Mouse (Mus musculus): Measurements from ENCODE around the gene Fblim1. TPM values are rescaled to one million over a fixed set of nuclear protein-coding genes. Genes with fewer than 3 reads are reported as not detected.

Fblim1 gene
- polyA plus RNA-seq, 1 experiment from 2014 or later: 29.1 TPM

DNA sequence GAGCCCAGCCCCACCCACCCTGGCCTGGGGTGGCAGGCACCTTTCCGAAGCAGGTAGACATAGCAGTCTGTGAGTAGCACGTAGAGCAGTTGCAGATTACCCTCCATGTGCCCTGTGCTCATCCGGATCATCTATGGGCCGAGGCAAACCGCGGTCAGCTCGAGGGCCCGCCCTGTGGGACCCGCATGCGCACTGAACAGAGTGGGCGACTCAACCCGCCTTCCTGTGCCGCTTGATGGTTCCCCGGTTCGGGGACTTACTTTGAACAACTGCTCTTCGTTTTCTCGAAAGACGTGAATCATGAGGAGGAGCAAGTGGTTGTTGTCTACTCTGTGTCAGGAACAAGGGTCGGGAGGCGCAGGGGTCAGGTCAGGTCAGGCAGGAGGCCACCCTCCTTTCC, 25.4 kb upstream of the Fblim1 start:
- no peak overlapping the region for H3K9ac ChIP-seq (replicated peaks; ENCODE audit: low read depth, low read length)
- H3K4me3 ChIP-seq (ENCODE audit: low read depth, low read length): no peak overlapping the region
- no peaks in the 10 kb centered on the region for H3K4me1 ChIP-seq (ENCODE audit: control insufficient read depth, insufficient read depth, low read length)
- H3K9me3 ChIP-seq (ENCODE audit: control insufficient read depth, low read length): no peaks in the 10 kb centered on the region
- no peaks in the 10 kb centered on the region for H3K27me3 ChIP-seq (ENCODE audit: control insufficient read depth, insufficient read depth, low read length)
- H3K4me2 ChIP-seq (ENCODE audit: low read depth, low read length): no peak overlapping the region
- peaks cover 64% of the 10 kb centered on the region for H3K36me3 ChIP-seq (ENCODE audit: control insufficient read depth, insufficient read depth, low read length)
- no peak for ATAC-seq (ENCODE audit: low read depth)
- H3K27ac ChIP-seq (ENCODE audit: low read depth, low read length): no peak overlapping the region
- WGBS: 97% methylated on average over 20 of the region's 20 CpGs

DNA sequence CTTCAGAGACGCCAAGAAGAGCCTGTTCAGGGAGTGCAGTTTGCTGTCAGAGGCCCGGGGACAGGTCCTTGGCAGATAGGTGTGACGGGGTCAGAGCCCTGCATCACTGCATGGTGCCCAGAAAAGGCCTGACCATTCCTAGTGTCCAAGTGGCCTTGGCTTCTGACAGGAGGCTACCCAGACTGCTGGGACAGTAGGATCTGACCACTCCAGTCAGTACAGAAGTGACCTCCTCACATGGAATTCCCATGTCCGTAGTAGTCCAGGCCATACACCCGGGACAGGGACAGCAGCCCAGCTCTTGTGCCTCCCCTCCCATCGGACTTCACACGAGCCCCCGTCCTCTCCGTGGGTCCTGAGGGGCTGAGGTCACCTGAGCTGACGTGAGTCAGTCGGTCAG, 24.1 kb upstream of the Fblim1 start:
- ATAC-seq (ENCODE audit: low read depth): no peak
- WGBS: 97% methylated on average over 11 of the region's 11 CpGs

GRCm38 (mm10) chr4:141628661-141629060, 22.8 kb upstream of the Fblim1 start:
- Histone ChIP-seq H3K9me3 (ENCODE audit: control insufficient read depth, low read length) (no peaks in the 10 kb centered on the region), H3K4me2 (ENCODE audit: low read depth, low read length) (no peak overlapping the region), H3K4me3 (ENCODE audit: low read depth, low read length) (no peak overlapping the region), H3K9ac (replicated peaks; ENCODE audit: low read depth, low read length) (no peak overlapping the region), H3K4me1 (ENCODE audit: control insufficient read depth, insufficient read depth, low read length) (no peaks in the 10 kb centered on the region), H3K27me3 (ENCODE audit: control insufficient read depth, insufficient read depth, low read length) (no peaks in the 10 kb centered on the region), H3K27ac (ENCODE audit: low read depth, low read length) (no peak overlapping the region), H3K36me3 (ENCODE audit: control insufficient read depth, insufficient read depth, low read length) (peaks cover 59% of the 10 kb centered on the region)
- no peak for ATAC-seq (ENCODE audit: low read depth)
- WGBS: 80% methylated on average over 14 of the region's 14 CpGs

More for the DNA sequence above, 24.1 kb upstream of the Fblim1 start:
- Histone ChIP-seq H3K4me3 (ENCODE audit: low read depth, low read length) (no peak overlapping the region), H3K9me3 (ENCODE audit: control insufficient read depth, low read length) (no peaks in the 10 kb centered on the region), H3K4me1 (ENCODE audit: control insufficient read depth, insufficient read depth, low read length) (no peaks in the 10 kb centered on the region), H3K27ac (ENCODE audit: low read depth, low read length) (no peak overlapping the region), H3K27me3 (ENCODE audit: control insufficient read depth, insufficient read depth, low read length) (no peaks in the 10 kb centered on the region), H3K36me3 (ENCODE audit: control insufficient read depth, insufficient read depth, low read length) (peaks cover 66% of the 10 kb centered on the region), H3K4me2 (ENCODE audit: low read depth, low read length) (no peak overlapping the region), H3K9ac (replicated peaks; ENCODE audit: low read depth, low read length) (no peak overlapping the region)

DNA sequence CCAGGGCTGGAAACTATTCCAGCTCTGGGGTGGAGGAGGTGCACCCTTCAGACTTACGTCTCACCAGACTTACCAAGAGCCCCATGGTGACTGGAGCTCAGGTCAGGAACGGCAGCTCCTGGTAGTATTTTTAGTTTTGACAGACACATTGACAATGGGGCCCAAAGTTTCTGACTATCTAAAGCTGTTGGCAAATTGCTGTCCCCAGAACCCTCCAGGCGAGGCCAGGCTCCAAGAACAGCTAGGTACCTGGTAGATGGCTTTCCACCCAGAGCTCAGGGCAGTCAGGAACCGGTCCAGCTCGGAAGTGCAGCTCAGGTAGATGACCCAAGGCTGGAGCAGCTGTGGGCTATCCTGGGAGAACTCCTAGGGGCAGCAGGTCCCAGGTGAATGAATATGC, 21.6 kb upstream of the Fblim1 start:
- H3K27me3 ChIP-seq (ENCODE audit: control insufficient read depth, insufficient read depth, low read length): no peaks in the 10 kb centered on the region
- 92% methylated on average over 5 of the region's 5 CpGs for WGBS

GRCm38 (mm10) chr4:141625774-141626550, 20.1 kb upstream of the Fblim1 start:
- Histone ChIP-seq H3K4me2 (ENCODE audit: low read depth, low read length) (no peak overlapping the region), H3K4me3 (ENCODE audit: low read depth, low read length) (no peak overlapping the region), H3K36me3 (ENCODE audit: control insufficient read depth, insufficient read depth, low read length) (peaks cover 41% of the 10 kb centered on the region), H3K4me1 (ENCODE audit: control insufficient read depth, insufficient read depth, low read length) (no peaks in the 10 kb centered on the region), H3K9me3 (ENCODE audit: control insufficient read depth, low read length) (no peaks in the 10 kb centered on the region), H3K9ac (replicated peaks; ENCODE audit: low read depth, low read length) (no peak overlapping the region), H3K27ac (ENCODE audit: low read depth, low read length) (no peak overlapping the region), H3K27me3 (ENCODE audit: control insufficient read depth, insufficient read depth, low read length) (no peaks in the 10 kb centered on the region)
- ATAC-seq (ENCODE audit: low read depth): no peak
- 94% methylated on average over 16 of the region's 16 CpGs for WGBS

More for the DNA sequence above, 21.6 kb upstream of the Fblim1 start:
- Histone ChIP-seq H3K9ac (replicated peaks; ENCODE audit: low read depth, low read length) (no peak overlapping the region), H3K36me3 (ENCODE audit: control insufficient read depth, insufficient read depth, low read length) (peaks cover 56% of the 10 kb centered on the region), H3K4me1 (ENCODE audit: control insufficient read depth, insufficient read depth, low read length) (no peaks in the 10 kb centered on the region), H3K4me3 (ENCODE audit: low read depth, low read length) (no peak overlapping the region), H3K27ac (ENCODE audit: low read depth, low read length) (no peak overlapping the region), H3K4me2 (ENCODE audit: low read depth, low read length) (no peak overlapping the region), H3K9me3 (ENCODE audit: control insufficient read depth, low read length) (no peaks in the 10 kb centered on the region)
- ATAC-seq (ENCODE audit: low read depth): no peak

GRCm38 (mm10) chr4:141624983-141625773, 19.3 kb upstream of the Fblim1 start:
- H3K4me2 ChIP-seq (ENCODE audit: low read depth, low read length): no peak overlapping the region
- WGBS: 80% methylated on average over 19 of the region's 19 CpGs

DNA sequence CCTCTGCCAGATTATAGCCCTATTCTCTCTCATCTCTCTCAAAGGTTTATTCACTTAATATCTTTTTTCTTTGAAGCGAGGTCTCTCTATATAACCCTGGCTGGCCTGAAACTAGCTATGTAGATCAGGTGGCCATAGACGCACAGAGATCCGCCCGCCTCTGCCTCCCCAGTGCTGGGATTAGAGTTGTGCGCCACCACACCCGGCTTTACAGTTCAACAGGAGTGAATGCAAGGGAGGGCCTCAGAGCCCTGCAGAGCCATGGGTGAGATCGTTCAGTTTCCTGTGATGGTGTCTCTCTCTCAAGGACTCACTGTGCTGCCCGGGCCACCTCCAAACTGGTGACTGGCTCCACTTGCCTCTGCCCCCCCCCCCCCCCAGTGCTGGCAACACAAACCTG, 18.2 kb upstream of the Fblim1 start:
- H3K9me3 ChIP-seq (ENCODE audit: control insufficient read depth, low read length): no peaks in the 10 kb centered on the region
- 98% methylated on average over 8 of the region's 8 CpGs for WGBS
- ATAC-seq (ENCODE audit: low read depth): no peak
- no peak overlapping the region for H3K27ac ChIP-seq (ENCODE audit: low read depth, low read length)
- no peak overlapping the region for H3K9ac ChIP-seq (replicated peaks; ENCODE audit: low read depth, low read length)
- H3K4me3 ChIP-seq (ENCODE audit: low read depth, low read length): no peak overlapping the region
- no peaks in the 10 kb centered on the region for H3K4me1 ChIP-seq (ENCODE audit: control insufficient read depth, insufficient read depth, low read length)
- H3K27me3 ChIP-seq (ENCODE audit: control insufficient read depth, insufficient read depth, low read length): no peaks in the 10 kb centered on the region
- no peak overlapping the region for H3K4me2 ChIP-seq (ENCODE audit: low read depth, low read length)
- peaks cover 26% of the 10 kb centered on the region for H3K36me3 ChIP-seq (ENCODE audit: control insufficient read depth, insufficient read depth, low read length)

More at GRCm38 (mm10) chr4:141624983-141625773, 19.3 kb upstream of the Fblim1 start:
- no peak overlapping the region for H3K27ac ChIP-seq (ENCODE audit: low read depth, low read length)
- H3K9ac ChIP-seq (replicated peaks; ENCODE audit: low read depth, low read length): no peak overlapping the region
- ATAC-seq (ENCODE audit: low read depth): no peak
- H3K27me3 ChIP-seq (ENCODE audit: control insufficient read depth, insufficient read depth, low read length): no peaks in the 10 kb centered on the region
- H3K4me1 ChIP-seq (ENCODE audit: control insufficient read depth, insufficient read depth, low read length): no peaks in the 10 kb centered on the region
- H3K36me3 ChIP-seq (ENCODE audit: control insufficient read depth, insufficient read depth, low read length): peaks cover 36% of the 10 kb centered on the region
- H3K4me3 ChIP-seq (ENCODE audit: low read depth, low read length): no peak overlapping the region
- H3K9me3 ChIP-seq (ENCODE audit: control insufficient read depth, low read length): no peaks in the 10 kb centered on the region

GRCm38 (mm10) chr4:141623666-141624065, 17.8 kb upstream of the Fblim1 start, which contains the start of gene Slc25a34:
Gene Slc25a34 (minus strand): TSS chr4:141623821.
- H3K4me1 ChIP-seq (ENCODE audit: control insufficient read depth, insufficient read depth, low read length): no peaks in the 10 kb centered on the region
- H3K4me2 ChIP-seq (ENCODE audit: low read depth, low read length): no peak within 1 kb of the TSS
- ATAC-seq (ENCODE audit: low read depth): no peak
- 73% methylated on average over 1 of the region's 1 CpGs for WGBS
- no peaks in the 10 kb centered on the region for H3K27me3 ChIP-seq (ENCODE audit: control insufficient read depth, insufficient read depth, low read length)
- H3K9me3 ChIP-seq (ENCODE audit: control insufficient read depth, low read length): no peaks in the 10 kb centered on the region
- H3K36me3 ChIP-seq (ENCODE audit: control insufficient read depth, insufficient read depth, low read length): peaks cover 21% of the 10 kb centered on the region
- no peak within 1 kb of the TSS for H3K9ac ChIP-seq (replicated peaks; ENCODE audit: low read depth, low read length)
- H3K27ac ChIP-seq (ENCODE audit: low read depth, low read length): no peak within 1 kb of the TSS
- no peak within 1 kb of the TSS for H3K4me3 ChIP-seq (ENCODE audit: low read depth, low read length)

DNA sequence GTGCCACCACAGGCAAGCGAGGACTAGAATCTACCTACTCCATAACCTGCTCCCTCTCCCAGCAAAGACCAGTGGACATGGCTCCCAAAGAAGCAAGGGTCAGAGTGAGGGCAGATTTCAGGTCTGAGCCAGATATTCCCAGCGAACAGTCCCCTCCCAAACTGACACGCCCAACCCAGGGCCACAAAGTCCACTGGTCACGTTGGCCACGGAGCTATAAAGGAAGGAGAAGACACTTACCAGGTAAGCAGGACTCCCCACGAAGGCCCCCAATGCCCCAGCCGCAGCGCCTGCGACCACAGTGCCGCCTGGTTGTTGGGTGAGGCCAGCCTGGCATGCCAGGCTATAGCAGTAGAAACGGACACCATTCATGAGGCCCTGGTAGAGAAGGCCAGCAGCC, 17.1 kb upstream of the Fblim1 start:
- ATAC-seq (ENCODE audit: low read depth): no peak
- Histone ChIP-seq H3K4me2 (ENCODE audit: low read depth, low read length) (no peak overlapping the region), H3K4me3 (ENCODE audit: low read depth, low read length) (no peak overlapping the region), H3K36me3 (ENCODE audit: control insufficient read depth, insufficient read depth, low read length) (peaks cover 15% of the 10 kb centered on the region), H3K27ac (ENCODE audit: low read depth, low read length) (no peak overlapping the region), H3K9ac (replicated peaks; ENCODE audit: low read depth, low read length) (no peak overlapping the region), H3K27me3 (ENCODE audit: control insufficient read depth, insufficient read depth, low read length) (no peaks in the 10 kb centered on the region), H3K9me3 (ENCODE audit: control insufficient read depth, low read length) (no peaks in the 10 kb centered on the region), H3K4me1 (ENCODE audit: control insufficient read depth, insufficient read depth, low read length) (no peaks in the 10 kb centered on the region)
- WGBS: 92% methylated on average over 11 of the region's 11 CpGs
